Mouse (Mus musculus) kidney, postnatal 10 days (tissue): ENCODE measurements around the gene Slc26a3.

ENCODE experiments used
- DNase-seq: peaks from one replicate; pipeline ENCODE4 v3.0.0; 2021; ENCODE audit warnings: mixed read lengths

The Slc26a3 gene

DNA sequence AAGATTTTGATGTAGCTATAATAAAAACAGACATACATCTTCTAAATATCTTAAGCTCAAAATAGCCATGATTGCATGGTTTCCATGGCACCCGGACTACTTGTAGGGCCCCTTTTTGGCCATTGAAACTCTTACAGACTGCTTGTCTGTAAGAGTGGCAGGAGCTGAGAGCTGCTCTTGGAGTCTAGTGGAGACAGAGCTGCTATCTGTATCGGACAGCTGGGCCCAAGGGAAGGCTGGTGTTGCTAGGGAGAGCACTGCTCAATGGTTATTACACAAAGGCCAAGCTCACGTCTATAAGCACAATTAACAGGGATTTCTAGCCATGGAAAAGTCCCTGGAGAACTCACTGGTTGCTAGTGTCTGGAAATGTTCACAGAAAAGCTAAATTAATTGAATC lies 130.7 kb downstream of the Slc26a3 start:
- no peak for DNase-seq
